Mouse (Mus musculus) G1E (cell line): ENCODE data around the gene Bud13.

ENCODE experiments used
- CTCF ChIP-seq: IDR thresholded peaks from 2 replicates; pipeline ENCODE4 v1.5.1; 2012; ENCODE audit warnings: low read depth, low read length, inconsistent platforms, mixed read lengths
- TAL1 ChIP-seq: conservative IDR thresholded peaks from 2 replicates; pipeline ENCODE4 v1.6.1; 2012; ENCODE audit warnings: low read depth, low read length, inconsistent platforms, mixed read lengths

GRCm38 (mm10) chr9:46240526-46241153 lies 42.2 kb upstream of the Bud13 start, which contains the start of gene Apoa4:
- no peak for TF ChIP-seq CTCF
- no peak for TF ChIP-seq TAL1
